Mouse (Mus musculus) right cerebral cortex, adult 2 months (tissue): ENCODE measurements around the gene Gsta4.
"Not testable (repeated sequence)": the region's sequence is repeated elsewhere in the genome, so short reads cannot be mapped to it uniquely, and the experiment has no call there.

Experiments used
- DNase-seq, 2 experiments: peaks; one replicate each; pipeline ENCODE4 v3.0.0; 2021 to 2022; ENCODE audit warnings: low spot score in 2 of 2

The Gsta4 gene

DNA sequence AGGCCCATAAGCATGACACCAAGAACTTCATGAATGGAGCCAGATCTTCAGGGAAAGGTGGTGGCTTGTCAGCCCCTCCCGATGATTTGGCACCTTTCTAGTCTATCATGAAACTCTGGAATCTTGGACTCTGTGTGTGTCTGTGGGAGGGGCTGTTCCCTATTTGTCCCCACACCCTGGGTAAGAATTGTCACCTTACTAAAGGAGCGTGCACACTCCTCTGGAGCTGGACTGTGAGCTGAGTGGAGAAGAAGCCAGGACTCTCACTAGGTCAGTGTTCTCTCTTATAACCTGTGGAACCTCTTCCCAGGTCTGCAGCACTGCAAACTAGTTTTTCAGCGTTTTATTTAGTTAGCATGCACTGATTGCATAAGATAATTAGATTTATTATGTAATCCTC lies 47.9 kb downstream of the Gsta4 start, which contains the start of gene Gsta1:
TSS of gene Gsta1 (plus strand) at position 196 of the 400 bp plus-strand sequence.
- DNase-seq, result not testable (repeated sequence)

DNA sequence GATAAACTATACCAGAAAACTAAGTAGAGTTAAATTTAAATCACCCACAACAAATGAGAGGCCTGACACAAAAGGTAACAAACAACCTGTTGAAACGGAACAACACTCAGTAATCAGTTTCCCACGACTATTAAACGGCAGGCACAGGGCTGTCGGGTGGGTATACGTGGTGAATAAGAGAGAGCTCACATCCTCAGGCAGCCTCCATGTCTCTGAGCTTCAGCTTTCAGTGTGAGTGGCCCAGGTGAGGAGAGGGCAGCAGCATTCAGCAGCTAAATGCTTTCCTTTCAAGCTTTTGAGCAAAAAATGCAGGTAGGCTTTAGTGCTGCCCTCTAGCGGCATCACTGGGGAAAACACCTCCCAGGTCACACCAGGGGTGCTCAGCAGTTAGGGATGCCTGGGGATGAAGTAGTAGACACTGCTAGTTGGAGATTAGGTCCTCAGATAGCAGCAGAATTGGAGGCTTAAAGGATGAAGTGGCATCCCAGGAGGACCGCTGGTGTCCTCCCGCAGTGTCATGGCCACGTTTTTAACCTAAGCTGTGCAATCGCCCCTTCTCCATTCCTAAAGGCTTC lies 50.6 kb downstream of the Gsta4 start:
- not testable (repeated sequence) for DNase-seq

DNA sequence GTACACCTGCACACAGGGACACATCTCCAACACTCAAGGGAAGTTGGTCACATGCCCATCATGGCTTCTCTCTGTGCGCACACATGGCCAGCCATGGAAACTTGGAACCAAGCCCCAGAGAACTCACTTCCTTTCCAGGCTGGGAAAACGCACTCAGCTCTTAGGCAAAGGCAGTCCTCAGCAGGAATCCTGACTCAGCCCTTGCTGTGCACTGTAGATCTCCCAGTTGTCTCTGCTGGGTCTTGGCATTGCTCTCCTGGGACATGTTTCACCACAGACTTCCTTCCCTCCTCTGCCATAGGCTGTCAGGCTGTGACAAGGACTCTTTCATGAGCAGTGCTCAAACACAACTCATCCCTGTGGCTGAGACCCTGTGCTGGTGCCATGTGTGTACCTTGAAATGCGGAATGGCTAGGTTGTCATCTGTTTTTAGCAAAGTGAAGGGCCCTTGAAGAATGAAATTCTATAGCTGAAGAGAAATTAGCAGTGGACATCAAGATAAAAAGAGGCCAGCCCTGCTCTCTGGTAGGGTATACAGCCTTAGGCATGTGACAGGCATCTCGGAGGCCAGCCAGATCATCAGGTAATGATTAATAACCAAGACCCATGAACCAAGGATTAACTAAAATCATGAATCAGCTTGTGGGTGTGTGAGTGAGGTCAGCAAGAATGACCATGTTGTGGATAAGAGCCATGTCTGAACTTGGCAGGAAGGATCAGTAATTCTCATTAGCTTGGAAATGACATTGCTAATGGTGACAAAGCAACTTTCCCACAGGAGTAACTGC lies 73.3 kb downstream of the Gsta4 start:
- not testable (repeated sequence) for DNase-seq

DNA sequence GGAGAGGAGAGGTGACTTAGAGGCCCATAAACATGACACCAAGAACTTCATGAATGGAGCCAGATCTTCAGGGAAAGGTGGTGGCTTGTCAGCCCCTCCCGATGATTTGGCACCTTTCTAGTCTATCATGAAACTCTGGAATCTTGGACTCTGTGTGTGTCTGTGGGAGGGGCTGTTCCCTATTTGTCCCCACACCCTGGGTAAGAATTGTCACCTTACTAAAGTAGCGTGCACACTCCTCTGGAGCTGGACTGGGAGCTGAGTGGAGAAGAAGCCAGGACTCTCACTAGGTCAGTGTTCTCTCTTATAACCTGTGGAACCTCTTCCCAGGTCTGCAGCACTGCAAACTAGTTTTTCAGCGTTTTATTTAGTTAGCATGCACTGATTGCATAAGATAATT lies 74.3 kb downstream of the Gsta4 start, which contains the start of gene Gm3776:
TSS of gene Gm3776 (plus strand) at position 216 of the 400 bp plus-strand sequence.
- not testable (repeated sequence) for DNase-seq
